Mouse (Mus musculus): ENCODE data around the gene Decr2.
A peak's percentile ranks its signal among the peaks of the same experiment; 100 is the strongest.

Decr2 gene

DNA sequence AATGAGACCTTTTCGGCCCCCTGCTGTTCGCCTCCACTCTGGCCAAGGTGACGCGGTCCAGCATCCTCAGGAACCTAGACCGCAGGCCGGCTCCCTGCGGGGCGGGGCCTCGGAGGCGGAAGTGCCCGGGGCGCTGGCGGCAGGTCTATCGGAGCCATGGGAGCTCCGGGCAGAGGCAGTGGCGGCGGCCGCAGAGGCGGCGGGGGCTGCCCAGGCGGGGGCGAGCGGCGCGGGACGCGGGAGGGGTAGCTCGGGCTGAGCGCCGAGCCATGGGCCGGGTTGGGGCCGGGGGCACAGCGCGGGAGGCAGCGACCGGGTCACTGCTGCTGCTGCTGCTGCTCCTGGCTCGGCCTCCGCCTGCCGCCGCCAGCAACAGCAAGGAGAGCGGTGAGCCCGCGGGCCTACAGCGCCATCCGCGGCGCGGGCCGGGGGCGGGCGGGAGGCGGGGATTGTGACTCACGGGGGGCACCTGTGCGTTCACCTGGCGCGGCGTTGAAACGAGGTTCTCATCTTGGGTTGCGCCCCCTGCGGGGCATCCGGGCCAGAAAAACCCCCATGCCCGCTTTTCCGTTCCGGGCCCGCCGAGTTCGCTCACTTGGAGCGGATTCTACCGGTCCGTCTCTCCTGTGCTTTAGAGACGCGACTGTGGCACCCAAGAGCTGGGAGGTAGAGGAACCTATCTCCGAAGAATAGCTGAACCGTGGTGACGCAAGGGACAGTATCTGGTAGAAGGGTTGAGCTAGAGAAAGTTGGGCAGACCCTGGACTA lies 23.2 kb upstream of the Decr2 start, which contains the start of gene Tmem8:
Gene Tmem8, plus strand, starts transcription at position 119 of the 768 bp plus-strand sequence.
- DNase-seq (ENCODE audit: low spot score in 2 of 2): peak; percentile 81 to 91

DNA sequence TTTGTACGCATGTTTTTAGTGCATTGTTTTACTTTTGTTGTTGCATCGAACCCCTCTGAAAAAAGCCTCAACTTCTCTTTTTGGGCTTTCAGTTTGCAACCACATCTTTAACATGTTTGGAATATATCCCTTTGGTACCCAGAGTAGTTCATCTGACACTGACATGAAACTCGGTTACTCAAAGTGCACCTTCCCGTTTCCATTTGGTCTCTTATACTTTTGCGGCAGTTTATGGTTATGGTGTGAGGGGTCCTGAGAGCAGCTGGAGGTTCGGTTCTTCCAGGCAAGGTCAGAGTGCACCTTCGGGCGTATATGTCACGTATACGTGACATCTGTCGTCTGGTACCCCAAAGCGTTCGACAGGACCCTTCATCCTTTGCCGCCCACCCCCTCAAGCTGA lies 22.6 kb upstream of the Decr2 start:
- no peak for DNase-seq (ENCODE audit: low spot score in 2 of 2)

DNA sequence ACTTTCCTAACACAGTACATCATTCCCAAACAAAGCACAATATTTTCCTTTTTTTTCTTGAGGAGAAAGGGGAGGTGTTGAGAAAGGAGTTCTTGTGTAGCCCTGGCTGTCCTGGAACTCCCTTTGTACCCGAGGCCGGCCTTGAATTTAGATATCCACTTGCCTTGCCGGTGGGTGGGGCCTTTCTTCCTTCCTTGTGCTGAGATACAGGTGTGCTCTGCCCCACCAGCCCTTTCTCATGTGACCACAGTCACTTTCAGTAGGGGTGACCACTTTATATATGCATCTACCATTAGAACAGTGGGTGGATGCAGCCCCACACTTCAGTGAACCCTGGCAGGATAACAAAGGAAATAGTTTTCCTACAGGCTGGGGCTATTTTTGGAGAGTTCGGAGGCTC lies 21.6 kb upstream of the Decr2 start:
- DNase-seq (ENCODE audit: low spot score in 2 of 2): no peak

DNA sequence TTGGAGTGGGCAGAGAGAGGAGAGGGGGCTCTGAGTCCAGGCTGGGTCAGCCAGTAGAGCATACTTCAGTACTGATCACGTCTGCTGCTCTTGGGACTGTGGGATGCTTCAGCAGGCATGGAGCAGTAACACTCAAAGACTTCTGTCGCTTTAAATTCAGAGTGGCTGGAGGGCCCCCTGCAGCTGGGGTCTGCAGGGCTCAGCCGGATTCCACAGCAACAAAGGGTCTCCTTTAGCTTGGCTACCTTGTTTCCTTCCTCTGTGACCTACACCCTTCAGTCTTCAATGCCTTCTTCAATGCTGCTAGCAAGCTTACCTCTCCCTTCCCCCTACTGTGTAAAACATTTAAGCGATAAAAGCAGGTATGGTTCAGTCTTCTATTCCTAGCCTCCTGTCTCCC lies 20.9 kb upstream of the Decr2 start:
- DNase-seq (ENCODE audit: low spot score in 2 of 2): no peak

DNA sequence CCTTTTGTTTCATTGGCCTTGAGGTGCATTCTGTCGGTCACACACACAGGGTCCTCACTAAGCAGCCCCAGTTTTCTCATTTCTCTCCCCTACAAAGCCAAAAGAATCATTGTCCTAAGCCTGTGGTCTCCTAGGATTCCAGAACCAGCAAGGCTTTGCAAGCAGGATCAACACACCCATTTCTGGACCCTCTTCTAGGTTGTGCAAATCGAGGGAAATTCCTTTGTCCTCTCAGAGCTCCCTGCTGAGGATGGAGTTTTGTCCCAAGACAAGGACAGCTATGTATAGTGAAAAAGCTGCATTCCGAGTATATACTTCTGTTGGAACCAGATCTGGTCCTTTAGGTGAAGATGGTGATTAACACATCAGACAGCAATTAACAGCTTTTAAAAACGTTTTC lies 20.0 kb upstream of the Decr2 start:
- DNase-seq (ENCODE audit: low spot score in 2 of 2): no peak

DNA sequence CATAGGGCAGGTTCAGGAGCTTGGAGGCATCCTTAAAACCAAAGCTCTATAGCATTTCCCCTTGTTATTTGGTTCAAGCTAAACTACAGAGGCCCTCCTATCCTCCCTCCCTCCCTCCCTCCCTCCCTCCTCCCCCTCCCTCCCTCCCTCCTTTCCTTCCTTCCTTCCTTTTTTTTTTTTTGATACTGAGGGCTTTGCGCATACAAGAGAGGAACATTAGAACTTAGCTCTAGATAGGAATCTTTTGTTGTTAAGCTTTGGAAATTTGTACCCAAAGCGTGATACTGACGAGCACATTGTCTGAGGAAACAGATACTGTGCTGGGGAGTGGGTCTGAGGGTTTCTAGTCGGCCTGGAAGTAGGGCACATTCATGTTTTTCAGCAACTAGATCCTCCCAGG lies 15.5 kb upstream of the Decr2 start:
- DNase-seq (ENCODE audit: low spot score in 2 of 2): no peak

DNA sequence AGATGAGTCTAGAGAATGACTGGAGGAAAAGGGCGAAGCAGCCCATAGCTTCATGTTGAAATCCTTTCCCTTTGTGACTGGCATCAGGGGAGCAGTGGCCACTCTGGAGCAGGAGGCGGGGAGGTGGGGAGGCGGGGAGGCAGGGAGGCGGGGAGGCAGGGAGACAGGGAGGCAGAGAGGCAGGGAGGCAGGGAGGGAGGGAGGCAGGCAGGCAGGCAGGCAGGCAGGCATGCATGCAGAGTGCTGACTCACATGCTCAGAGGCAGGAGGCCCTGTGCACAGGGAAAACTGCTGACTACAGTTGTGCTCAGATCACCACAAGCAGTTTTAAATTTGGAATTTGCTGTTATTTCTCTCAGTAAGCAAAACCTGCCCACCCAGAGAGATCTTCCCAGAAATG lies 11.3 kb upstream of the Decr2 start:
- DNase-seq (ENCODE audit: low spot score in 2 of 2): peak in 1 of 2 experiments; percentile 58

DNA sequence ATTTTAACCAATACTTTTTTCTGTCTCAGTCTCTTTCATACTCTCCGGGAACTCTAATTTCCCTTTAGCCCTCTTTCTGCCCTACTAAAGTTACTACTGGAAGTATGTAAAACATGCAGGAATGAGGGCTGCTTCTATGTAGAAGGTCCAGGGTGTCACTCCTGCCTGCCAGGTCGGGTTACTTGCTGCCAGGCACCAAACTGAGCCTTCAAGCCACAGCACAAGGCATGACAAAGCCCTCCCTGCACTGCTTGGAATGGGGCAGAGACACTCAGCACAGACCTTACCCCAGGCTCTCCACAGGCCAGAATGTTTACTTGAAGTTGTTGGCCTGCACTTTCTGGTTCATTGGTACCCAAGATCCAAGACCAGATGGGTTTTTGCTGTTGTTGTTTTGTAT lies 10.0 kb upstream of the Decr2 start:
- peak in 1 of 2 experiments; percentile 64 for DNase-seq (ENCODE audit: low spot score in 2 of 2)

DNA sequence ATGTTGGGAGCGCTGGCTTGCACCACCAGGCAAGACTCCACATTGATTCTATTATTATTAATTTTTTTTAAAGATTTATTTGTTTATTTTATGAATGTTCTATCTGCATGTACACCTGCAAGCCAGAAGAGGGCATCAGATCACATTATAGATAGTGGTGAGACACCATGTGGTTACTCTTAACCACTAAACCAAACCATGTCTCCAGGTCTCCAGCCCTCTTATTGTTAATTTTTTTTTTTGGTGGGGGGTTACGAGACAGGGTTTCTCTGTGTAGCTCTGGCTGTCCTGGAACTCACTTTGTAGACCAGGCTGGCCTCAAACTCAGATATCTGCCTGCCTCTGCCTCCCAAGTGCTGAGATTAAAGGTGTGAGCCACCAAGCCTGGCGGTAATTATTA lies 9.2 kb upstream of the Decr2 start:
- DNase-seq (ENCODE audit: low spot score in 2 of 2): peak in 1 of 2 experiments; percentile 57

DNA sequence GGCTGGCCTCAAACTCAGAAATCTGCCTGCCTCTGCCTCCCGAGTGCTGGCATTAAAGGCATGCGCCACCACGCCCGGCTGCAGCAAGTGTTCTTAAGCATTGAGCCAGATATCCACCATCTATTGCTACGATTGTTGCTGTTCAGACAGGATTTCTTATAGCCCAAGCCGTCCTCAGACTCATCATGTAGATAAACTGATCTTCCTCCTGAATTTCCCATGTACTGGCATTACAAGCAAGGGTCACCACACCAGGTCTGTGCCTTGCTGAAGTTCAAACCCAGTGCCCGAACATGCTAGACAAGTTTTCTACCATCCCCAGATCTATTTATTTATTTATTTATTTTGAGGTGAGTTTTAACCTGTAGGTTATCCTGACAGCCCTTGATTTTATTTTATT lies 8.3 kb upstream of the Decr2 start:
- no peak for DNase-seq (ENCODE audit: low spot score in 2 of 2)

DNA sequence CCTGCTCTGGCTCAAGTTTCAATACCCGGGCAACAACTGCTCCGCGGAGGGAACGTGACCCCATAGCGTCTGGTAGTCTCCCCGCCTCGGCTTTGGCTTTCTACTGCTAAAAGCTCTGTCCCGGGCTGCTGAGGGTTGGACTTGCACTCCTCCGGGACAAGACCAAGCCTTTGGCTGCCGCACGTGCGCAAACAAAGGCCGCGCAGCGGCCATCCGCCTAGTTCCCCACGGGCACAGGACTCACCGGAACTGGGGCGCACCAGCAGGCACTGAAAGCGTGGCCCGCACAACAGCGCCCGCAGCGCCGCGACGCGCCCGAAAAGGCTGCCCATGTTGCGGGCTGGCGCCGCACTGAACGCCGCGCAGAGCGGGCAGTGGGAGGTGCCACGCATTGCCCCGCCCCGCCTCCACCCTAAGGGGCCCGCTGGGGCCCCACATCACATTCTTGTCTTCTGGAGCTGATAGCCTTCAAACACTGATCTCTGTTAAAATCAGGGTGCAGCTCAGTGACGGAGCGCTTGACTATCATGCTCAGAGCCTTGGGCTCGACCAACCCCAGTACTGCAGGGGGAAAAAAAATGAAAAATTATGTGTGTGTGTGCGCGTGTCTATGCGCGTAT lies 5.1 kb upstream of the Decr2 start, which contains the start of gene Nme4:
Gene Nme4, minus strand, starts transcription at position 482 of the 620 bp plus-strand sequence.
- peak; percentile 74 to 84 for DNase-seq (ENCODE audit: low spot score in 2 of 2)

DNA sequence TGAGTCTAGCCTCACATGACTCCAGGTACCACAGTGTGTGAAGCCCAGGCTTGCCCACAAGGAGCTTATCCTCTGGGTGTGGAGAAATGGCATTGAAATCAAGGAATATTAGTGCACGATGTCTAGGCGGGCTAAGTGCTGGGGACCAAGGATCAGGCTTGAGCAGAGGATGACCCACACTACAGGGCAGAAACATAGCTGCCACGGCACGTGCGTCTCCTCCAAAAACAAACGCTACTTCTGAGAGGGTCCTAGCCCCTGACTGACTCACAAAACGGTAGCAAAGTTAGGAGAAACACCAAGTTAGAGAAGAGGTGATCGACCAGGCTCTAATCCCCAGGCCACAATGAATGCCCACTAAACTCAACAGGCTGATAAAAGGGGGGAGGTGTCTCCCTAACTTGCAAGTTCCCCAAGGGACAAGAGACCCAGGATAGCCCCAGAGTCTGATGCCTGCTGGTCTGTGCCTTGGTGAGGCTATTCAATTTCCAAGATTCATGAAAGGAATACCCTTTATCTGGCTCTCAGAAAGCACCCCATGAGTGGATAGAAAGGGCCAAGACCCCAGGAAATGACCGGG lies 4.5 kb upstream of the Decr2 start:
- no peak for DNase-seq (ENCODE audit: low spot score in 2 of 2)

DNA sequence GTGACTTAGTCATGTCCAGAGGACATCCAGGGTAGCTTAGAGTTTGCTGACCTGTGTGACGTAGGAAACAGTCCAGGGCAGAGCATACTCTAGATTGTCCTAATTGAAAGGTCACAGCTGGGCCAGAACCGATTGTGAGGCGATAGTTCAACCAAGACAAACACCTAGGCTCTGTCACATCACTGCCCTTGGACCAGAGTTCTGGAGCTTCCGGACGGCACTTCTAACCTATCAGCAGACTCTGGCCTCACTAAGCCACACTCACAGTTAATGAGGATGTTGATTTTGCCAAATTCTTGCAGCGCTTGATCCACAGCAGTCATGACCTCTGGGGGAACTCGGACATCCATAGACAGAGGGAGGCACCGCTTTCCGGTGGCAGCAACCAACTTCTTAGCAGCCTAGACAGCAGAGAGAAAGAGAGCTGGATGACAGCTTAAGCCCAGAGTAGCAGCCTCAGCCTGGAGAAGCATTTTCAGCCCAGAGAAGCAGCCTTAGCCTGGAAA lies 3.0 kb downstream of the Decr2 start:
- DNase-seq (ENCODE audit: low spot score in 2 of 2): peak in 1 of 2 experiments; percentile 52

DNA sequence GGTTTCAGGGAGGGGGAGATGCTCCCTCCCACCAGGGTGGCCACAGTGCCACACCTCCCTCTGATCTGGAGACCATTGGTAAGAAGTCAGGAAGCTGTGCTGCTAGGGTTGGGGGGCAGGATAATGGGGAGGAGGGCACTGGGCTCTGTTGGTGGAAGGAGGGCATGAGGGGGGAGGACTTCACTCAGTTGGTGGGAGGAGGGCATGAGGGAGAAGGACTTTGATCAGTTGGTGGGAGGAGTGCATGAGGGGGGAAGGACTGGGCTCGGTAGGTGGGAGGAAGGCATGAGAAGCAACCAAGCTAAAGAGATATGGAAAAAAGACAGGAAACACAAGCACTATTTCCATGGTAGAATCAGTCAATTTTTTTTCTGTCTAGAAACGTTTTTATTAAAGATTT lies 9.3 kb downstream of the Decr2 start:
- no peak for DNase-seq (ENCODE audit: low spot score in 2 of 2)

DNA sequence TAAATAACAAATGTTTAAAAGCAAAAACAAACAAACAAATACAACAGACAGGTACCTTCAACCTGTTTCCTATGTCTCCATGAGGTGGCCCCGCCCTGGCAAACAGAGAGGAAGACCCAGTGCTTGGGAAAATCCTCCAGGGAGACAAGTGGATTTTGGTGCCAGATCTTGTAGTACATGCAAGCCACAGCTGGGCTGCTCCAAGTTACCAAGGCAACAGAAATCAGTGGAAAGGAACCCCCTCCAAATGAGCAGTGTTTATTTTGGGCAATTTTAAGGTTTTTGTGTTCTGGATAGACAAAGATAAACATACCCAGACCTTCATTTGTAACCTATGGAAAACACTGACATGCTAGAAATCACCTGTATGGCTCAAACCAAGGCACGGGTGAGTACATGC lies 11.3 kb downstream of the Decr2 start:
- no peak for DNase-seq (ENCODE audit: low spot score in 2 of 2)

DNA sequence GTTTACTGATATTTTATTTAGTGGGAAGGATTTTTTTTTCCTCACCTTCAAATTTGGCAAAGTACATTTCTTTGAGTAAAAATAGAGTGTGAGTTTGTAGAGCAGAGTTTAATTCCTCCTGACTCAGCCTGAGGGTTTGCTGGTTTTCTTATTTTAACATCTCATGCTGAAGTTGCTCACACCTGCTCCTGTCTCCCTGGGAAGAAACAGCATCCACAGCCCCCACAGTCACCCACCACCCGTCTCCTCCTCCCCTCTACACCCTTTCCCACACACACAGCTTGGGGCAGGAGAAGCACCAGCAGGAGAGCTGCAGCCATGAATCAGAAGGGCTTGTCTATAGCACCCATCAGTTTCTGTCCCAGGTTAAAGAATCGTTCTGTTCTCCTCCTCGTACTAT lies 14.9 kb downstream of the Decr2 start:
- DNase-seq (ENCODE audit: low spot score in 2 of 2): no peak

DNA sequence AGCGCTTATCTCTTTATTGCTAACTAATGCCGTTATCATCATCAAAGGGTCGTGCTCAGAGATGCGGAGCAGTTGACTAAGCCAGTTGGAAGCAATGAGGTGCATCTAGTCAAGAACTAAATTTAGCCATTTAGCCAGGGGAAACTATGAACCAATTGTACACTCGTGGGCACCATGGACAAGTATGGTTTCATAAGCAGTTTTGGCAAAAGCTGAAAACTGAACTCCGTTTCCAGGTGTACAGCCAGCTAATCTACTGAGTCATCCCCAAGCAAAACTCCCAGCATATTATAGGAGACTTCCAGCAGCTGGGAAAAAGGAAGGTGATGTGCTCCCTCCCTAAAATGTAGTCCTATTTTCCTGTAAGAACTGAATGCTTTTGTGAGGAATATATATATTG lies 20.0 kb downstream of the Decr2 start:
- DNase-seq (ENCODE audit: low spot score in 2 of 2): no peak

DNA sequence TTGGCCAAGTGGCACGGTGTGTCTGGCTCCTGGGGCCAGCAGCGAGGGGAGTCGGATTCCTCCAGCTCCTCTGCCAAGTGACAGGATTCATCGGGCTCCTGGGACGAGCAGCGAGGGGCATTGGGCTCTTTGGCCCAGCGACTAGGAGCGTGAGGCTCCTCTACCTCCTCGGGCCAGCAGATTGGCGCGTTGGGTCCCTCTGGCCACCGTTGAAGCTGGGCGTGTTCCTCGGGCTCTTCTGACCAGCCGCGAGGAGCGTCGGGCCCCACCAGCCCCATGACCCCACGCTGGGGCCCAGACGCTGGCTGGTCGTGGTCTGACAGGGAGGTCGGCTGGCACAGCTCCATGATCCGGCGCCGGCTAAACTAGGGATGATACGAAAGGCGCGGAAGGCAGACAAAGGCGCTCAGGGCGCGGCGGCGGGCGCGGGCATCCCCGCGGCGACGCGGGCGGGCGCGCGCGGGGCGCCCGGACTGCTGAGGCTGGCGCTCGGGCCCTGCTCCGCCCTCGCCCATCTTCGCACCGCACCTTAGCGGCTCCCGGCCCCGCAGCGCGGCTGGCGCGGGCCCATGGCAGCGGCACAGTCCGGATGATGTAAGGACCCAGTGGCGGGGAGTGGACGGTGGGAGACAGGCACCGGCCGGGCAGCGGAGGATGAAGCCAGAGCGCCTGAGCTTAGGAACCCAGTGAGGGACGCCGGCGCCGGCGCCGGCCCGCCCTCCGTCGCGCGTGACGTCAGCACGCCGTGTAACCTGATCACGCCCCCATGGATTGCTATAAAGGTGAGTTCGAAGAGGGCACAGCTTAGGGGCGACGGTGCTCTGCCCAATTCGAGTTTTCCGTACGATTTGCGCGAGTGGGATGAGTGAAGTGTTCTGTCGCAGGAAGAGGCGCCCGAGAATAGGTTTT lies 21.1 kb downstream of the Decr2 start, which contains the start of gene Rab11fip3:
Gene Rab11fip3, minus strand, starts transcription at position 725 of the 909 bp plus-strand sequence.
- DNase-seq (ENCODE audit: low spot score in 2 of 2): peak; percentile 61 to 83

DNA sequence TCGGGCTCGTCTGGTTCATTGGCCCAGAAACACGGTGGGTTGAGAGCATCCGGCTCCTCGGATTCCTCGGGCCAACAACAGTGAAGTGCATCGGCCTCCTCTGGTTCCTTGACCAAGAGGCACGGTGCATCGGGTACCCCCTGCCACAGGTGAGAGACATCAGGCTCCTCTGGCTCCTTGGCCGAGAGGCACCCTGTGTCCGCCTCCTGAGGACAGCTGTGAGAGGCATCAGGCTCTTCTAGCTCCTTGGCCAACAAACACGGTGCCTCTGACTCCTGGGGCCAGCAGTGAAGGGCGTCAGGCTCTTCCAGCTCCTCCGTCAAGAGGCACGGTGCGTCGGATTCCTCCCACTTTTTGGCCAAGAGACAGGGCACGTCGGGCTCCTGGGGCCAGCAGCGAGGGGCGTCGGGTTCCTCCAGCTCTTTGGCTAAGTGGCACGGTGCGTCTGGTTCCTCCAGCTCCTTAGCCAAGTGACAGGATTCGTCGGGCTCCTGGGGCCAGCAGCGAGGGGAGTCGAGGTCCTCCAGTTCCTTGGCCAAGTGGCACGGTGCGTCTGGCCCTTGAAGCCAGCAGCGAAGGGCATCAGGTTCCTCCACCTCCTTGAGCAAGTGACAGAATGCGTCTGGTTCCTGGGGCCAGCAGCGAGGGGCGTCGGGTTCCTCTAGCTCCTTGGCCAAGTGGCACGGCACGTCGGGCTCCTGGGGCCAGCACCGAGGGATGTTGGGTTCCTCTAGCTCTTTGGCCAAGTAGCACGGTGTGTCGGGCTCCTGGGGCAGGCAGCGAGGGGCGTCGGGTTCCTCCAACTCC lies 21.9 kb downstream of the Decr2 start:
- no peak for DNase-seq (ENCODE audit: low spot score in 2 of 2)

DNA sequence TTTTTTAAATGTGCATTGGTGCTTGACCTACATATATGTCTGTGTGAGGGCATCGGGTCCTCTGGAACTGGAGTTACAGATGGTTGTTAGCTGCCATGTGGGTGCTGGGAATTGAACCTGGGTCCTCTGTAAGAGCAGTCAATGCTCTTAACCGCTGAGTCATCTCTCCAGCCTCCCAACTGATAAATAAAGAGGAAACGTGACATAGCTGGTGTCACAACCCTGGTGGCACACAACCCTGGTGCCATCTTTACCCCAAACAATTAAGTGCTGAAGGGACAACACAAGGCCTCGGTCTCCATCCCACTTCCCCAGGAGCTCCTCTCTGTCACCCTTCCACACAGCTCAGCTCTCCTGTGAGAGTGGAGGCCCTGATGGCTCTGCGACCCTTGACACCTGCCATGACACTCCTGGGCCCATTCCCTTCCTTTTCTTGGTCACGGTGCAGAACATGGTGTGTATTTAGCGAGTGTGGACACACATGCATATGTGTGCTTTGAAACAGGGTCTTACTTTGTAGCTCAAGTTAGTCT lies 23.6 kb downstream of the Decr2 start:
- no peak for DNase-seq (ENCODE audit: low spot score in 2 of 2)

DNA sequence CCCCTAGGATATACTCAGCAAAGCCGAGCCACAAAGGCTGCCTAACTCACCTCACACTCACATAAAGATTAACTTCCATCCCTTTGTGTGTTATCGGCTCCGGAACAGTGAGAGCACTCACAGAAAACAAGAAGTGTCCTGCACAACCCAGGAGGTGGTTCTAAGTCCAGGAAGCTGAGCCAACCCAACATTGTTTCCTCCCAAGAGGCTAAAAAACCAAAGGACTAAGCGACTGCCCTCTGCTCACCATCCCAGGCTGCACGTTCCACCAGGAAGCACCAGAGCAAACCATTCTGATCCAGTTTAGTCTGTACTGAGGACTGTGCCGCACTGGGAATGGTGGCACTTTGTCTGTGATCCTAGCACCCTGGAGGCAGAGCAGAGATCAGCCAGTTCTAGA lies 25.2 kb downstream of the Decr2 start:
- DNase-seq (ENCODE audit: low spot score in 2 of 2): no peak

Data from spleen, postnatal 4 days (tissue).